Mouse (Mus musculus) lung, adult 2 months (tissue): Measurements from ENCODE around the gene Crb3. TPM values are rescaled to one million over a fixed set of nuclear protein-coding genes. Genes with fewer than 3 reads are reported as not detected.
A peak's percentile ranks its signal among the peaks of the same experiment; 100 is the strongest.

Experiments used
- DNase-seq: peaks from one replicate; pipeline ENCODE4 v3.0.0; 2022
- H3K4me1 ChIP-seq: fragments of 200-500 bp; 2 replicates; pipeline ENCODE4 v1.6.1; 2011; ENCODE audit warnings: low read length; ENCODE audit not compliant: control insufficient read depth, insufficient read depth
- H3K4me3 ChIP-seq: fragments of 200-500 bp; replicated peaks from 2 replicates; pipeline ENCODE3; 2011; ENCODE audit warnings: low read depth, mild to moderate bottlenecking, control low read depth, low read length; ENCODE audit errors: extremely low read depth
- CTCF ChIP-seq: fragments of 200-500 bp; IDR thresholded peaks from 2 replicates; pipeline ENCODE4 v1.5.1; 2011; ENCODE audit warnings: mild to moderate bottlenecking, low read length, control low read depth; ENCODE audit not compliant: insufficient read depth
- POLR2A ChIP-seq: fragments of 200-500 bp; IDR thresholded peaks from 2 replicates; pipeline ENCODE4 v1.6.1; 2011; ENCODE audit warnings: low read depth, mild to moderate bottlenecking, control low read depth, low read length, borderline replicate concordance; ENCODE audit errors: extremely low read depth
- WGBS: fragments of 180-500 bp; shearing (Covaris S2); methylation state at CpG from one replicate; pipeline ENCODE4 v1.1.7; 2018; 5-methylcytosine and 5-hydroxymethylcytosine counted together
- polyA plus RNA-seq: library from polyadenylated mRNA; depleted of rRNA; stranded (reverse); fragments of >200 nt; gene quantifications from 2 replicates; pipeline ENCODE4 v1.2.3, GENCODE M21; 2012

The Crb3 gene
- polyA plus RNA-seq, 1 experiment, result 75.5 TPM

GRCm38 (mm10) chr17:57059486-57059977 is 627 bp downstream of the Crb3 start, which contains the start of gene Slc25a23:
Gene Slc25a23 (minus strand): TSS chr17:57059863.
- TF ChIP-seq POLR2A (peak; percentile 3; the same call in 1 of the 2 replicates), CTCF (no peak)
- peak within 1 kb of the TSS; percentile 78 for H3K4me3 ChIP-seq
- peaks cover 4% of the 10 kb centered on the region for H3K4me1 ChIP-seq
- DNase-seq, result peak; percentile 62
- WGBS, result 1% methylated on average over 36 of the region's 45 CpGs

GRCm38 (mm10) chr17:57060231-57060801 is 1.4 kb downstream of the Crb3 start:
- WGBS, result under 1% methylated on average over 44 of the region's 44 CpGs
- TF ChIP-seq POLR2A, result peak; percentile 65; the same call in 1 of the 2 replicates
- TF ChIP-seq CTCF, result peak; percentile 66
- peak overlapping the region; percentile 78 for H3K4me3 ChIP-seq
- H3K4me1 ChIP-seq, result peaks cover 4% of the 10 kb centered on the region
- peak; percentile 99 for DNase-seq

GRCm38 (mm10) chr17:57061069-57061468 is 2.2 kb downstream of the Crb3 start:
- DNase-seq, result peak; percentile 26
- no peak for TF ChIP-seq CTCF
- TF ChIP-seq POLR2A, result no peak
- 35% methylated on average over 10 of the region's 10 CpGs for WGBS
- Histone ChIP-seq H3K4me3 (no peak overlapping the region), H3K4me1 (peaks cover 4% of the 10 kb centered on the region)

GRCm38 (mm10) chr17:57062011-57062521 is 3.2 kb downstream of the Crb3 start:
- 1% methylated on average over 39 of the region's 39 CpGs for WGBS
- H3K4me1 ChIP-seq, result peaks cover 4% of the 10 kb centered on the region
- peak overlapping the region; percentile 73 for H3K4me3 ChIP-seq
- no peak for TF ChIP-seq CTCF
- TF ChIP-seq POLR2A, result peak; percentile 55; the same call in 1 of the 2 replicates
- peak; percentile 75 for DNase-seq

GRCm38 (mm10) chr17:57062548-57062947 is 3.6 kb downstream of the Crb3 start:
- 3% methylated on average over 22 of the region's 22 CpGs for WGBS
- Histone ChIP-seq H3K4me1 (peaks cover 4% of the 10 kb centered on the region), H3K4me3 (peak overlapping the region; percentile 73)
- no peak for DNase-seq
- TF ChIP-seq CTCF, result no peak
- no peak for TF ChIP-seq POLR2A

GRCm38 (mm10) chr17:57063031-57063430 is 4.1 kb downstream of the Crb3 start:
- WGBS, result 21% methylated on average over 8 of the region's 8 CpGs
- DNase-seq, result peak; percentile 45
- H3K4me3 ChIP-seq, result peak overlapping the region; percentile 30

GRCm38 (mm10) chr17:57066908-57067307 is 8.0 kb downstream of the Crb3 start:
- TF ChIP-seq CTCF, result no peak
- TF ChIP-seq POLR2A, result no peak
- Histone ChIP-seq H3K4me3 (no peak overlapping the region), H3K4me1 (no peaks in the 10 kb centered on the region)
- WGBS, result 53% methylated on average over 5 of the region's 5 CpGs
- no peak for DNase-seq

More at GRCm38 (mm10) chr17:57063031-57063430, 4.1 kb downstream of the Crb3 start:
- TF ChIP-seq POLR2A (no peak), CTCF (no peak)
- H3K4me1 ChIP-seq, result peaks cover 4% of the 10 kb centered on the region

- DNase-seq, result no peak
- Histone ChIP-seq H3K4me1 (no peaks in the 10 kb centered on the region), H3K4me3 (no peak overlapping the region)
- TF ChIP-seq POLR2A, result no peak
- TF ChIP-seq CTCF, result no peak
- WGBS, result 21% methylated on average over 9 of the region's 9 CpGs
Observed at GRCm38 (mm10) chr17:57070272-57070671, 11.4 kb downstream of the Crb3 start.

- H3K4me1 ChIP-seq, result no peaks in the 10 kb centered on the region
- 18% methylated on average over 11 of the region's 11 CpGs for WGBS
- no peak for TF ChIP-seq POLR2A
- no peak overlapping the region for H3K4me3 ChIP-seq
- DNase-seq, result peak; percentile 33
Observed at GRCm38 (mm10) chr17:57070699-57071098, 11.8 kb downstream of the Crb3 start.

GRCm38 (mm10) chr17:57076916-57077315 is 18.0 kb downstream of the Crb3 start:
- H3K4me1 ChIP-seq, result no peaks in the 10 kb centered on the region
- TF ChIP-seq POLR2A, result no peak
- TF ChIP-seq CTCF, result no peak
- 50% methylated on average over 3 of the region's 3 CpGs for WGBS

GRCm38 (mm10) chr17:57078336-57078735 is 19.4 kb downstream of the Crb3 start, which contains the start of gene Dennd1c:
Gene Dennd1c (minus strand): TSS chr17:57078514.
- 25% methylated on average over 6 of the region's 6 CpGs for WGBS
- no peak for DNase-seq

More at GRCm38 (mm10) chr17:57076916-57077315, 18.0 kb downstream of the Crb3 start:
- no peak for DNase-seq
- no peak overlapping the region for H3K4me3 ChIP-seq

More at GRCm38 (mm10) chr17:57078336-57078735, 19.4 kb downstream of the Crb3 start, which contains the start of gene Dennd1c:
- Histone ChIP-seq H3K4me3 (peak within 1 kb of the TSS; percentile 50), H3K4me1 (no peaks in the 10 kb centered on the region)
- TF ChIP-seq POLR2A, result peak; percentile 42; the same call in 1 of the 2 replicates
- TF ChIP-seq CTCF, result no peak
